Mouse (Mus musculus): ENCODE data around the gene Tlx2. TPM values are rescaled to one million over a fixed set of nuclear protein-coding genes. Genes with fewer than 3 reads are reported as not detected.
A peak's percentile ranks its signal among the peaks of the same experiment; 100 is the strongest.

The Tlx2 gene
- polyA plus RNA-seq, 1 experiment from 2014 or later = not detected

DNA sequence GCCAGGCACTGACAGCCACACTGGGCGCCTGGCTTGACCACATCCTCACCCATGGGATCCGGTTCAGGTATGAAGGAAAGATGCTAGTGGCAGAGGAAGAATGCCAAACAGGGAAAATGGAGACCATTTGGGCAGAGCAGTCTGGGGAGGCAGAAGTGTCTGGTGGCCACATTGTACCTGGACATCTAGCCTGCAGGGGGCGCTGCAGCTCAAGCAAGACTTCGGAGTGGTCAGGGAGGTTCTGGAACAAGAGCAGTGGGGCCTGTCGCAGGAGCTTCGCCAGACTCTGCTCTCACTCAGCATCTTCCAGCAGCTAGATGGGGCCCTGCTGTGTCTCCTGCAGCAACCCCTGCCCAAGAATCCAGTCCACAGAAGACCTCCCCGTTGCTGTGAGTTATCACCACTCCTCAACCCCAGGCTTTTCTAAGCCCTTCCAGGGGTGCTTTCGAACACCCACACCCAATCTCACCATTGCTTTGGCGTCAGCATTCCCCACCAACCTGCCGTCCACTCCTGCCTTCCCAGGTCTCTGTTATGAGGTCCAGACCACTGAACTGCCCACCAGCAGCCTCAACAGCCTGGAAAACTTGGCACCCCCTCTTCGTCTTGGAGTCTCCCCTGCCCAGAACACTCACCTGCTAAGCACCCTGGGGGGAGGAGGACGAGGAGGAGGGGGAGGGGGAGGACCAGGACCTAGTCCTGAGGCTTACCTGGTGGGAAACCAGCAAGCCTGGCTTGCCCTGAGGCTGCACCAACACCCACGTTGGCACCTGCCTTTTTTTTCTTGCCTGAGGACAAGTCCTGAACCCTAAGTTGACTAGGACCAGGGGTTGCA is 37.7 kb upstream of the Tlx2 start:
- H3K4me1 ChIP-seq = peaks cover 32% of the 10 kb centered on the region
- H3K27ac ChIP-seq = peak overlapping the region; percentile 96
- peak overlapping the region; percentile 95 for H3K4me3 ChIP-seq
- 36% methylated on average over 13 of the region's 13 CpGs for WGBS
- DNase-seq (ENCODE audit: low spot score) = peak; percentile 90
- peaks cover 18% of the 10 kb centered on the region for H3K36me3 ChIP-seq
- no peaks in the 10 kb centered on the region for H3K9me3 ChIP-seq (replicated peaks)
- H3K27me3 ChIP-seq (ENCODE audit: low read depth, poor library complexity, severe bottlenecking) = peaks cover 9% of the 10 kb centered on the region

DNA sequence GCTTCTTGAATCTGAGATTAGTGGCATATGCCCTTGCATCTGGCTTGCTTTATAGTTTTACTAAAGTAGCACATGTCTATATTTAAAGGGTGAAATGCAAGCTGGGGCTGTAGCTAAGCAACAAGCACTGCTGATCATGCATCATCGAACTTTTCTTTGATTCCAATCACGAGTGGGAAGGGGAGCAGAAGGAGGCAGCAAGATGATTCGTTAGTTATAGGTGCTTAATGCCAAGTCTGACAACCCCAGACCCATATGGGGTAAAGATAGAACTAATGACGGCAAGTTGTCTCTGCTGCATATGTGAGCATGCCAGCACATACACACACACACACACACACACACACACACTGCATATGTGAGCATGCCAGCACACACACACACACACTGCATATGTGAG is 34.1 kb upstream of the Tlx2 start:
- Histone ChIP-seq H3K9me3 (replicated peaks) (no peaks in the 10 kb centered on the region), H3K27me3 (ENCODE audit: low read depth, poor library complexity, severe bottlenecking) (peaks cover 11% of the 10 kb centered on the region), H3K4me3 (no peak overlapping the region), H3K36me3 (peaks cover 7% of the 10 kb centered on the region; the same call in 1 of the 2 replicates), H3K27ac (no peak overlapping the region), H3K4me1 (peaks cover 41% of the 10 kb centered on the region)
- no peak for DNase-seq (ENCODE audit: low spot score)
- WGBS = 88% methylated on average over 4 of the region's 4 CpGs

DNA sequence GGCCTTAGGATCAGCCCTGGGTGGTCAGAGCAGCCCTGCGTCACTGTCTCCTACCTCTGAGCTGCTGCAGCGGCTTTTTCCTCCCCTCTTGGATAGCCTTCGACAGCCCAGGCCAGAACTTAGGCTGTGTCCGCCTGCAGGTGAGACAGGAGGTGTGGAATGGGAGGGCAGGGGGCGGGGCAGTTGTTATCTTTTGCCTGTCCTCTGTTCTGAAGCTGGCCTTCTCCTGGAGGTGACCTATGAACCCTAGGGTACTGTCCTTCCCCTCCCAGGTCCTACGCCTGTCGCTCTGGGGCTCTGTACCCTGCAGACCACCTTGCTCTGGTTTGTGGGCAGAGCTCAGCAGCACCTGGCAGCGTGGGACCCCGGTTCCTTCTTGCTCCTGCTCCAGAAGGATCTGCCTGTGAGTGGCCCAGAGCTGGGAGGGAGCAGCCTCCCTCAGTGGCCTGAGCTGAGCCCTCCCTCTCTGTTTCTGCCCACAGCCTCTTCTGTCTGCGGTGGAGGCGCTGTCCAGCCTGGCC is 33.1 kb upstream of the Tlx2 start:
- 38% methylated on average over 11 of the region's 11 CpGs for WGBS
- no peak for DNase-seq (ENCODE audit: low spot score)
- H3K4me1 ChIP-seq = peaks cover 43% of the 10 kb centered on the region
- H3K9me3 ChIP-seq (replicated peaks) = no peaks in the 10 kb centered on the region
- peaks cover 7% of the 10 kb centered on the region; the same call in 1 of the 2 replicates for H3K36me3 ChIP-seq
- H3K27me3 ChIP-seq (ENCODE audit: low read depth, poor library complexity, severe bottlenecking) = peaks cover 11% of the 10 kb centered on the region
- no peak overlapping the region for H3K27ac ChIP-seq
- peak overlapping the region; percentile 76; the same call in 1 of the 2 replicates for H3K4me3 ChIP-seq

DNA sequence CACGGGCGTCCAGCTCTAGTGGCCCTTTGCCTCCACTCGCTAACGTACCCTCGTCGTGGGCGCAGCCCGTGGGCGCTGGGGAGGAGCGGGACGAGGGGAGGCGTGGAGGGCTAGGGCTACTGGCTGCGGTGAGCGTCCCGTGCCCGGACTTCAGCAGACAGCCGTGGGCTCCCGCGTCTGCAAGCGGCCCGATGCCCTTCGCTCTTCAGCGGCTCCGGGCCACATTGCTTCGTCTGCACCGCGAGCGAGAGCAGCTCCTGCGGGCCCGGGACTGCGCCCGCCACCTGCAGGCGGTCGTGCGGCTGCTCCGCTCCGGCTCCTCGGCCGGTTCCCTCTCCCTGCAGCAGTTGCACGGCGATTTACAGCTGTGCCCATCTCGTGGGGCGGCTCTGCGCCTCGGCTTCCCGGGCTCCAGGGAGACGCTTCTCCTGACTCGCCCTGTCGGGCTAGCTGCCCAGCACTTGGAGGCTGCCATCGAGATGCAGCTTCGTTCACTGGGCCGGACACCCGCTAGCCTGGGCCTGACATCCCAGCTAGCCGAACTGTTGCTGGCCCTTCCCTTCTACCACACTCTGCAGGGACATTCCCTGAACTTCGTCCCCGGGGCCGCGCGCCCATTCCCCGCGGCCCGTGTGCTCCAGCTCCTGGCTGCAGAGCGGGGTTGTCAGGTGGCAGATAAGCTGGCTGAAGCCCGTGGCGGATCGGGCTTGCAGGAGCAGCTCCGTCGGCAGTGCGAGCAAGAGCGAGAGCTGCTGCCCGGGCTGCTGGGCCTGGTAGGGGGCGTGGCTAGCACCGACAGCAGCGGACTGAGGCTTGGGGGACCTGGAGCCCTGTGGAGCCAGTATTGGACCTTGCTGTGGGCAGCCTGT is 31.8 kb upstream of the Tlx2 start:
- Histone ChIP-seq H3K27ac (peak overlapping the region; percentile 89), H3K4me1 (peaks cover 36% of the 10 kb centered on the region), H3K9me3 (replicated peaks) (no peaks in the 10 kb centered on the region), H3K4me3 (peak overlapping the region; percentile 76), H3K36me3 (peaks cover 7% of the 10 kb centered on the region; the same call in 1 of the 2 replicates), H3K27me3 (ENCODE audit: low read depth, poor library complexity, severe bottlenecking) (peaks cover 11% of the 10 kb centered on the region)
- under 1% methylated on average over 67 of the region's 74 CpGs for WGBS
- peak; percentile 83 for DNase-seq (ENCODE audit: low spot score)

DNA sequence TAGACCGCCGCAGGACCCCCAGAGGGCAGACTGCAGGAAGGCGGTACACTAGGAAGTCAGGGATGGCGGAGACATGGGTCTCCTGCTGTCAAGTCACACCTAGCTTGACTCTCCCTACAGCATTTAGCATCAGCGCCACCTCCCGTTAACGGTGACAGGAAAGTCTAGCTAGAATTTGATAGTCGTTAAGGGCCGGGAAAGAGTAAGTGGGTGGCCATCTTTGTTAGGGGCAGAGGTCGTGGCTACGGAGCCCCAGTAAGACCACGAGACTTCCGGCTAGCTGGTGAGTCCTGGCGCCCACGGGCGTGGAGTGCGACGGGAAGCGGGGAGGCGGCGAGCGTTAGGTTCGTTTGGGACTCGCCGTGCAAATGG is 31.2 kb upstream of the Tlx2 start, which contains the start of the genes Ccdc142 and Gm42688:
Ccdc142 (plus strand) TSS at position 286 of the 372 bp plus-strand sequence.
Gm42688 (plus strand) TSS at position 302 of the 372 bp plus-strand sequence.
- Histone ChIP-seq H3K36me3 (peaks cover 7% of the 10 kb centered on the region; the same call in 1 of the 2 replicates), H3K27ac (peak within 1 kb of the TSS; percentile 89), H3K27me3 (ENCODE audit: low read depth, poor library complexity, severe bottlenecking) (peaks cover 11% of the 10 kb centered on the region), H3K4me3 (peak within 1 kb of the TSS; percentile 76), H3K9me3 (replicated peaks) (no peaks in the 10 kb centered on the region), H3K4me1 (peaks cover 36% of the 10 kb centered on the region)
- WGBS = 0% methylated on average over 25 of the region's 25 CpGs
- DNase-seq (ENCODE audit: low spot score) = no peak

DNA sequence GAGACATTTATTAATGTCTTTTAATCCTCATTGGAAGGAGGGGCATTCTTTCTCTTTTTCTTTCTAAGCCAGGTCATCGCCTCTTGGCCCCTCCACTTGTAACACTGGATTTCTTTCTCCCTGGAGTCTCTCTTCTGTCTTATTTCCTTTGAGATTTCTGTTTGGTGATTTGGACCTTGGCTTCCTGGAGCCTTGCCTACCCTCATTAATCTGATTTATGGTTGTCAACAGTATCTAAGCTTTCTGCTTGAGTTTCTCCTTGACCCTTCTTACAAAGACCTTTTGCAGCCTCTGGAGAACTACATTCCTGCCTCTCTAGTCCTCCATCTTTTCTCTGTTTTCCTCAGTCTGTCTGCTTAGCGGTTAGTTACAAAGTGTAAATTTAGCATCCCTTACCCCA is 28.3 kb upstream of the Tlx2 start:
- DNase-seq (ENCODE audit: low spot score) = no peak
- 71% methylated on average over 2 of the region's 2 CpGs for WGBS

DNA sequence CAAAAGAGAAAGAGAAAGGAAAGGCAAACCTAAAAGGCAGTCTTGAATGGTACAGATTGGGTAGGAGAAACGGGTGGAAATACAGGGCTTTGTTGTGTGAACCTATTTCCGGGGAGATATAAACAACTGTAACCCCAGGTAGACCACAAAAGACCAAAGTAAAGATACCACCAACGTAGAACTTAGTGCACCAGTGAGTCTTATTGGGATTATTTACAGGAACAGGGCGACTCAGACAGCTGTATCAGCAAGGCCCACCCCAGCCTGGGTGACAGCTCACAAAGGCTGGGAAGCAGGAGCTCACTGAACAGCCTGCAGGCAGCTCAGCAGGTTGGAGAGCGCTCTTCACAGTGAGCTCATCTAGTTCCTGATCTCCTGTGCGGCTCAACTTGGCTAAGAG is 25.9 kb upstream of the Tlx2 start:
- WGBS = 45% methylated on average over 6 of the region's 6 CpGs
- no peak for DNase-seq (ENCODE audit: low spot score)
- Histone ChIP-seq H3K9me3 (replicated peaks) (no peaks in the 10 kb centered on the region), H3K4me1 (peaks cover 16% of the 10 kb centered on the region), H3K36me3 (no peaks in the 10 kb centered on the region), H3K27me3 (ENCODE audit: low read depth, poor library complexity, severe bottlenecking) (peaks cover 17% of the 10 kb centered on the region; the same call in 1 of the 2 replicates), H3K27ac (no peak overlapping the region), H3K4me3 (no peak overlapping the region)

More for the DNA sequence above, 28.3 kb upstream of the Tlx2 start:
- Histone ChIP-seq H3K9me3 (replicated peaks) (no peaks in the 10 kb centered on the region), H3K36me3 (no peaks in the 10 kb centered on the region), H3K27ac (no peak overlapping the region), H3K27me3 (ENCODE audit: low read depth, poor library complexity, severe bottlenecking) (peaks cover 18% of the 10 kb centered on the region), H3K4me1 (peaks cover 39% of the 10 kb centered on the region), H3K4me3 (no peak overlapping the region)

DNA sequence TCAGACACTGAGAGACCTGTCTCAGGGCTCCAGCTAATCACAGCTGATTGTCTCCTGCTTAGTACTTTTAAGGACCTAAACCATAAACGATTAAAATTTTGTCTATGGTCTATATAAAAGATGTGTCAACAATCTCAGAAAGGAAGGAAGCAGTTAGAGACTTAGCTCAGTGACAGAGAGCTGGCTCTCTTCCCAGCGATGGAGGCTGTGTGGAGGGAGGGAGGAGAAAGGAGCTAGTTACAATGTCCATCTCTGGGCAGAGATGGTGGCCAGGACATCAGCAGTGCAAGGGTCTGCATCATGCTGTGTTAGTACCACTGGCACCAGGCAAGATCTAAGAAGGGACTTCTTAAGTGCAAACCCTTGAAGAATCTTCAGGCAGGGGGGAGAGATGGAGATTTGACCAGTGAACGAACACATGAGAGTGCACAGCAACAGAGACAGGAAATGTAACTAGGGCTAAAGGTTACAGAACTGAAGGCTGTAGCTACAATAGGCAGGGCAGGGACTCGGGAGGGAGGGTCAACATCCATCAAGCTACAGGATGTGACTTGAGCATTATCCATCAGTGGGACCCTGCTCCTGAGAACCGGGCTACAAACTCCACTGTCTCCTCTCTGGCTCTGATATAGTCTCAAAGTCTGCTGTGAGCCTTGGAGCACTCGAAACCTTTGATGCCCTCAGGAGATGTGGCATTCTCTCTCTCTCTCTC is 22.5 kb upstream of the Tlx2 start:
- Histone ChIP-seq H3K27me3 (ENCODE audit: low read depth, poor library complexity, severe bottlenecking) (peaks cover 49% of the 10 kb centered on the region), H3K9me3 (replicated peaks) (no peaks in the 10 kb centered on the region), H3K4me3 (no peak overlapping the region), H3K36me3 (no peaks in the 10 kb centered on the region), H3K27ac (no peak overlapping the region), H3K4me1 (peaks cover 15% of the 10 kb centered on the region)
- WGBS = 45% methylated on average over 6 of the region's 6 CpGs
- DNase-seq (ENCODE audit: low spot score) = no peak

DNA sequence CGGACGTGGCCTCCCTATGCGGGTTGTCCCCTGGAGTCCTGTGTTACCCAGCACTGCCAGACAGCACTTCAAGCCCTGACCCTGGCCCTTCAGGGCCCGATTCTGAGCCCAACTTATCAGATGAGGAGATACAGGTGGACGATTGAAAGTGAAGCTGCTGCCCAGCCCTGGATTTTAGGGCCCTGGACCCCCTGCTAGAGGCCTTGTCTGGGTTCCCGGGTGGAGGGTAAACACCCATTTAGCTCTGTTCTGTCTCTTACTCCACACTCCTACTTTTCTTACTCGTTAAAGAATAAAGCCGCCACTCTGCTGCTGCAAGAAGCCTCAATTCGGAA is 17.8 kb upstream of the Tlx2 start:
- no peak overlapping the region for H3K27ac ChIP-seq
- peaks cover 56% of the 10 kb centered on the region for H3K4me1 ChIP-seq
- peaks cover 87% of the 10 kb centered on the region for H3K27me3 ChIP-seq (ENCODE audit: low read depth, poor library complexity, severe bottlenecking)
- H3K36me3 ChIP-seq = no peaks in the 10 kb centered on the region
- H3K9me3 ChIP-seq (replicated peaks) = no peaks in the 10 kb centered on the region
- DNase-seq (ENCODE audit: low spot score) = no peak
- H3K4me3 ChIP-seq = peak overlapping the region; percentile 43
- 9% methylated on average over 9 of the region's 9 CpGs for WGBS

DNA sequence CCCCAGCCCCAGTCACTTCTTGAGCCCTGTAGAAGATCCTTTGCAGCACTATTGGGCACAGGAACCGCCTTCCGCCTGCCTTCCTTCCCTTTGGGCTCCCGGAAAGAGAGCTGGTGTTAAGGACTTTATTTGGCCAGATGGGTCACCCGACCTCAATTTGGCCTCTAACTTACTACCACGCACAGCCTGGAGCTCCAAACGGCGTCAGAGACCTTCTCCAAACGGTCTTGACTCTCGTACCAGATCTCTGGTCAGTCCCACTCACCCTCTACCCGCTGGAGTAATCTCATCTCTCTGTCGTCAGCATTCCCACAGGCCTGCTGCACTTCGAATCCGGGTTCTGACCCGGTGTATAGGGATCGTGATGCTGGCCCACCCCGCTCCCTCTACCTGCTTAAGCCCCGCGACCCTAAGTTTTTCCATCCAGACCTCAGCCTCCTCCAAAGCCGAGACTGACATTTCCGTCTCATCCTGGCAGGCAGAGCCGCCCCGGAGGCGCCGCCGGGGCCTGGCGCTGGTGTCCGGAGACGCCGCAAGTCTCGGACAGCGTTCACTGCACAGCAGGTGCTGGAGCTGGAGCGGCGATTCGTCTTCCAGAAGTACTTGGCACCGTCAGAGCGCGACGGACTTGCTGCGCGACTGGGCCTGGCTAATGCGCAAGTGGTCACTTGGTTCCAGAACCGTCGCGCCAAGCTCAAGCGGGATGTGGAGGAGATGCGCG is 17.3 kb upstream of the Tlx2 start:
- 0 out of 2 replicates have a peak overlapping the region, but pooled peaks have one; percentile 17 for H3K27ac ChIP-seq
- H3K27me3 ChIP-seq (ENCODE audit: low read depth, poor library complexity, severe bottlenecking) = peaks cover 92% of the 10 kb centered on the region
- 2% methylated on average over 47 of the region's 47 CpGs for WGBS
- peak overlapping the region; percentile 43 for H3K4me3 ChIP-seq
- DNase-seq (ENCODE audit: low spot score) = peak; percentile 66
- H3K9me3 ChIP-seq (replicated peaks) = no peaks in the 10 kb centered on the region
- H3K36me3 ChIP-seq = peaks cover 5% of the 10 kb centered on the region
- H3K4me1 ChIP-seq = peaks cover 60% of the 10 kb centered on the region

DNA sequence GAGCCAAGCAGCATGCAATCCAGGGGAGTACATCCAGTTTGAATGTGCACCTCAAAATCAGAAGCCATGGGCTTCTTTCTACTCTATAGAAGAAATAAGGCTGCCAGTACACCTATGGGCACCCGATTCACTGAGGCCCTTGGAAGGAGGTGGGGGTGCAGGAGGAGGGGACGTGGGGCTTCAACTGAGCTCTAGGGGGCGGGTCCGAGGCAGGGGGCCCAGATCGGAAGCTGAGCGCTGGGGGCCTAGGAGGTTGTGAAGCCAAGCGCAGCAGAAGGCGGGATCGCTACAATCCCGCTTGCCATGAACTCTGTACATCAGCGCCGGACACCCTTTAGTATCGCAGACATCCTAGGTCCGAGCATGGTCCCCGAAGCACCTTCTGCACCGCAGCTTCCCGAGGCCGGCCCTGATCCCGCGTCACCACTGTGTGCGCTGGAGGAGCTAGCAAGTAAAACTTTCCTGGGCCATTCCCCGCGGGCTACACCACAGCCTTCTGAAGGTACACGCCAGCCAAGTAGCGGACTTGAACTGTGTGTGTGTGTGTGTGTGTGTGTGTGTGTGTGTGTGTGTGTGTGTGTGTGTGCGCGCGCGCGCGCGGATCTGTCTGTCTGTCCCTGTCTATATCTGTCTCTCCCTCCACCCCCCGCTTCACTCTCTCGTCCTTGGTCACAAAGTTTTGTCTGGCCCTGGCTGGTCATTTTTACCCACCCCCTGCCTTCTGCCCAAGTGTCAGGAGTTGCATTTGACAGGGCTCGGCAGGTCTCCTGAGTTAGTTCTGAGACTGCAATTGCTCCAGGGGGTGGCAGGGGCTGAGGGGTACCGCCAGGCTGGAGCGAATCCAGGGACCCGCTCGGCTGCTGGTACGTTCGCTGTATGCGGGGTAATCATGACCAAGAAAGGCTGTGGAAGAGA is 16.3 kb upstream of the Tlx2 start, which contains the start of gene Lbx2:
Lbx2 (plus strand) TSS at position 247 of the 915 bp plus-strand sequence.
- H3K9me3 ChIP-seq (replicated peaks) = no peaks in the 10 kb centered on the region
- peaks cover 94% of the 10 kb centered on the region for H3K27me3 ChIP-seq (ENCODE audit: low read depth, poor library complexity, severe bottlenecking)
- peak within 1 kb of the TSS; percentile 43 for H3K4me3 ChIP-seq
- 0 out of 2 replicates have a peak within 1 kb of the TSS, but pooled peaks have one; percentile 17 for H3K27ac ChIP-seq
- 2% methylated on average over 42 of the region's 42 CpGs for WGBS
- peaks cover 15% of the 10 kb centered on the region for H3K36me3 ChIP-seq
- peak; percentile 65 for DNase-seq (ENCODE audit: low spot score)
- H3K4me1 ChIP-seq = peaks cover 62% of the 10 kb centered on the region
